Mouse (Mus musculus) brown adipose tissue, adult 24 weeks (tissue): ENCODE results near the gene 5730480H06Rik. TPM values are rescaled to one million over a fixed set of nuclear protein-coding genes. Genes with fewer than 3 reads are reported as not detected.

Experiments
- H3K27ac ChIP-seq: fragments of 200-500 bp; replicated peaks from 2 replicates; pipeline ENCODE4 v1.5.1; 2012; ENCODE audit warnings: low read depth, mild to moderate bottlenecking, low read length
- H3K4me1 ChIP-seq: fragments of 200-500 bp; 2 replicates; pipeline ENCODE4 v1.6.1; 2012; ENCODE audit warnings: low read length, mixed read lengths; ENCODE audit not compliant: control insufficient read depth, insufficient read depth, insufficient read length
- H3K4me3 ChIP-seq: fragments of 200-500 bp; 2 replicates; pipeline ENCODE4 v1.5.1; 2012; ENCODE audit warnings: low read depth, mild to moderate bottlenecking, low read length, moderate library complexity; ENCODE audit not compliant: insufficient read depth
- polyA plus RNA-seq: library from polyadenylated mRNA; stranded (reverse); fragments of >200 nt; gene quantifications from 2 replicates; pipeline ENCODE4 v1.2.4, GENCODE M21; 2012; ENCODE audit not compliant: missing spikeins, insufficient read depth, insufficient read length

The 5730480H06Rik gene
- 5.6 and 9.2 TPM in 2 replicates for polyA plus RNA-seq

- Histone ChIP-seq H3K4me1 (no peaks in the 10 kb centered on the region), H3K27ac (no peak within 1 kb of the TSS)
Observed at GRCm38 (mm10) chr5:48327652-48328051, at the start of gene 5730480H06Rik. Gene 5730480H06Rik (plus strand): TSS chr5:48327952.

GRCm38 (mm10) chr5:48301186-48301585 lies 26.6 kb upstream of the 5730480H06Rik start:
- no peaks in the 10 kb centered on the region for H3K4me1 ChIP-seq
- no peak overlapping the region for H3K27ac ChIP-seq
- H3K4me3 ChIP-seq = no peak overlapping the region

More at GRCm38 (mm10) chr5:48327652-48328051, at the start of gene 5730480H06Rik:
- no peak within 1 kb of the TSS for H3K4me3 ChIP-seq

- H3K4me3 ChIP-seq = no peak overlapping the region
- H3K4me1 ChIP-seq = no peaks in the 10 kb centered on the region
- no peak overlapping the region for H3K27ac ChIP-seq
Observed at GRCm38 (mm10) chr5:48315057-48315602, 12.6 kb upstream of the 5730480H06Rik start.

- no peak overlapping the region for H3K27ac ChIP-seq
Observed at GRCm38 (mm10) chr5:48320597-48320996, 7.2 kb upstream of the 5730480H06Rik start.

GRCm38 (mm10) chr5:48326221-48326620 lies 1.5 kb upstream of the 5730480H06Rik start:
- Histone ChIP-seq H3K4me1 (no peaks in the 10 kb centered on the region), H3K4me3 (no peak overlapping the region), H3K27ac (no peak overlapping the region)

More at GRCm38 (mm10) chr5:48320597-48320996, 7.2 kb upstream of the 5730480H06Rik start:
- Histone ChIP-seq H3K4me3 (no peak overlapping the region), H3K4me1 (no peaks in the 10 kb centered on the region)

DNA sequence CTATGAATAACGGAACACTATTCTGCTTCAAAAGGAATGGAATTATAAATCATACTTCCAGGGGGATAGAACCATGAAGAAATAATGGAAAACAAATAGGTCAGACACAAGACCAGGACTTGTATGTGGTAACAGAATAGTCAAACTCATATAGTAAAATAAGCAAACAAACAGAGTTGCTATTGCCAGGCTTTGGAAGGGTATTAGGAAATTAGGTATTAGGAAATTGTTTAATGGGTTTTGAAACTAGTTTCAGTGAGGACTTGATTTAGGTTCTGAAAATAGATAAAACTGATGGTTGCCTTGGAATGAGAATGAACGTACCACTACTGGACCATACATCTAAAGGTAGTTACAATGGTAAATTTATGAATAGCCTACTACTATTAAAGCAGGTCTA lies 2.0 kb downstream of the 5730480H06Rik start:
- Histone ChIP-seq H3K4me3 (no peak overlapping the region), H3K4me1 (no peaks in the 10 kb centered on the region), H3K27ac (no peak overlapping the region)

DNA sequence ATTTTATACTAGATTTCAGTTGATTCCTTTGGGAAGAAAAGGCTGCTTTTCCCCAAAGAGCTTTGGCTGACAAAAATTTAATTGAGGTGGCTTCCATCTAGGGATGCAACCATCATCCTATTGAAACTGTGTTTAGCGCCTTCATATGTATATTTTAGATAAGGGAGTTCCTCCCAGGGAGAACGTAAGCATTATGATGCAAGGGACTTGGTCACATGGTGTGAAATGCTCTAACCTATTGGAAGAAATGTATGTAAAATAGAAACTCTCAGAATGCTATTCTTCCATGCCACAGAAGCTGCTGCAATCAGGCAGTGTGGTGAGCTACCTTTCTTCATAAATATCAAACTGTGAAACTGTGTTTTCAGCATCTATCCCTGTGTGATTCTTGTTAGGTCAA lies 3.1 kb downstream of the 5730480H06Rik start:
- Histone ChIP-seq H3K4me1 (no peaks in the 10 kb centered on the region), H3K4me3 (no peak overlapping the region), H3K27ac (no peak overlapping the region)

- H3K27ac ChIP-seq = no peak overlapping the region
- H3K4me1 ChIP-seq = no peaks in the 10 kb centered on the region
- no peak overlapping the region for H3K4me3 ChIP-seq
Observed at GRCm38 (mm10) chr5:48331441-48331840, 3.7 kb downstream of the 5730480H06Rik start.

DNA sequence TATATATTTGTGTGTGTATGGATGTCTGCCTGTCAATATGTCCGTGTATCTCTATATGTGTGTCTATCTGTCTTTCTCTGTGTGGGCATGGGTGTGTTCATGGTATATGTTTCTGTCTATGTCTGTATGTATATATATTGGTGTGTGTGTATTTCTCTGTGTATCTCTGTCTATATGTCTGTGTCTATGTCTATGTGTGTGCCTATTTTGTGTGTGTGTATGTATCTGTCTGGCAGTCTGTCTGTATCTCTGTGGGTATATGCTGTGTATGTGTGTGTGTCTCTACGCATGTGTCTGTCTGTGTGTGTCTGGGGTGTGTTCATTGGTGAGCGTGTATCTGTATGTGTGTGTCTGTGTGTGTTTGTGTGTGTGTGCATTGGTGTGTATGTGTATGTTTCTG lies 5.7 kb downstream of the 5730480H06Rik start:
- H3K4me3 ChIP-seq = no peak overlapping the region
- H3K4me1 ChIP-seq = no peaks in the 10 kb centered on the region

GRCm38 (mm10) chr5:48333884-48334513 lies 6.2 kb downstream of the 5730480H06Rik start:
- H3K27ac ChIP-seq = no peak overlapping the region
- no peak overlapping the region for H3K4me3 ChIP-seq
- H3K4me1 ChIP-seq = no peaks in the 10 kb centered on the region

More for the DNA sequence above, 5.7 kb downstream of the 5730480H06Rik start:
- no peak overlapping the region for H3K27ac ChIP-seq

- no peak overlapping the region for H3K4me3 ChIP-seq
- no peak overlapping the region for H3K27ac ChIP-seq
- H3K4me1 ChIP-seq = no peaks in the 10 kb centered on the region
Observed at GRCm38 (mm10) chr5:48340808-48341433, 13.2 kb downstream of the 5730480H06Rik start.

DNA sequence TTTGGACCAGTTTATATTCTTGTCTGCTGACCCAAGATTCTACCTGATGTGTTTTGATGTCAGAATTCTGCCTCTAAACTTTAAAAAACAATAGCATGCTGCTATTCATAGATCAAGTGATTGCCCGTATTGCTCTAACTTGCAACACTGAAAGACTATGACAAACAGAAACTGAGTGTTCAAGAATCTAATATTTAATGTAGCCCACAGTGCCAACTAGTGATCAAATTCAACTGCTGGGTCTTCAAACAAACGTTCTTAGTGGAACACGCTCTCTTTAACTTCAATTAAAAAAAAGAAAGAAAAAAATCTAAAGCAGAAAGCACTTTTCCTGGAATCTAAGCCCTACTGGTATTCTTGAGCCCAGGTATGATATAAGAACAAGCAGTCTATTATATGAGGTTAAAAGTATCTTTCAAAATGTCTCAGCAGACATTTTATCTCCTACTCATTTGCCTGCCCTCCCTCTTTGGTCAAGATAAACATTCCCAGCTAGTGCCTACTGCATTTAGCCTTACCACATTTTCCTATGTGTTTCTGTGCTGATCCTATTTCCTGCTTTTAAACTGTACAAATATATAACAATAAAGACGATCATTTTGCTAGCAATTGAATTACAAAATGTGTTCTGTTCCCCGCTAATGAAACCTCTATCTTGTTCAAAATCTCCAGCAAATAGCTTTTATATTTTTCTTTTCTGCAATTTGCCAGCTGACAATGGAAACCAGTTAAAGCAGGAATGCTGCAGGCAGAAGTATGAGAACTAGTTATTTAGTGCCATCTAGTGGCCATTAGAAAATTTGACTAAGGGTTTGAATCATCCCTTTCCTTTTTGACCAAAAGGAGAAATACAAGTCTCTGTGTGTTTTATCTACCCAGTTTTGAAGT lies 17.6 kb downstream of the 5730480H06Rik start:
- Histone ChIP-seq H3K4me3 (no peak overlapping the region), H3K4me1 (no peaks in the 10 kb centered on the region), H3K27ac (no peak overlapping the region)

- H3K4me1 ChIP-seq = no peaks in the 10 kb centered on the region
- no peak overlapping the region for H3K27ac ChIP-seq
- H3K4me3 ChIP-seq = no peak overlapping the region
Observed at GRCm38 (mm10) chr5:48345983-48346648, 18.4 kb downstream of the 5730480H06Rik start.

DNA sequence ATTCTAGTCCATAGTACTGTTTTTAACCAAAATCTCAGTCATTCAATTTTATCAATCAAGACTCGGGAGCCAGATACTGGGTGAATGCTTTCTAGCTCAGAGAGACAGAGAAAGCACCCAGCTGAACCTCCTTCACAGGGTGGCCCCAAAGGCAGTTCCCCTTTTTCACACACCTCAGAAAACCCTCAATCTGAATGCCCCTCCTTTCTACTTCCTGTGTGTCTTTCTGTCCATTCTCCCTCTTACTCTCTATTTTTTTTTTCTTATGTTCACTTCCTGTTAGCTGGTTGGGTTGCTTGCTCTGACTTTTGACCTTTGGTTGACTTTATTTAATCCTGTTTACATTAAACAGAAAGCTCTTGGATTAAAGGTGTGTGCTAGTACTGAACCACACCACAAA lies 21.6 kb downstream of the 5730480H06Rik start:
- Histone ChIP-seq H3K4me3 (no peak overlapping the region), H3K4me1 (no peaks in the 10 kb centered on the region), H3K27ac (no peak overlapping the region)
